Mouse (Mus musculus): ENCODE data around the gene Arpc2.

Arpc2 gene

GRCm38 (mm10) chr1:74239162-74239561 is 3.3 kb downstream of the Arpc2 start:
- no peak for DNase-seq (ENCODE audit: low read depth, low spot score)

- DNase-seq (ENCODE audit: low read depth, low spot score): no peak
These were observed 3.7 kb downstream of the Arpc2 start for GRCm38 (mm10) chr1:74239618-74240017.

- no peak for DNase-seq (ENCODE audit: low read depth, low spot score)
These were observed 4.4 kb downstream of the Arpc2 start for GRCm38 (mm10) chr1:74240311-74240710.

- no peak for DNase-seq (ENCODE audit: low read depth, low spot score)
These were observed 4.9 kb downstream of the Arpc2 start for GRCm38 (mm10) chr1:74240832-74241231.

GRCm38 (mm10) chr1:74245525-74245924 is 9.6 kb downstream of the Arpc2 start:
- DNase-seq (ENCODE audit: low read depth, low spot score): no peak

- DNase-seq (ENCODE audit: low read depth, low spot score): peak; percentile 51
These were observed 12.9 kb downstream of the Arpc2 start for GRCm38 (mm10) chr1:74248799-74249198.

- no peak for DNase-seq (ENCODE audit: low read depth, low spot score)
These were observed 13.6 kb downstream of the Arpc2 start for GRCm38 (mm10) chr1:74249331-74249980.

- DNase-seq (ENCODE audit: low read depth, low spot score): no peak
These were observed 14.2 kb downstream of the Arpc2 start for GRCm38 (mm10) chr1:74250096-74250495.

GRCm38 (mm10) chr1:74255704-74256345 is 19.9 kb downstream of the Arpc2 start:
- no peak for DNase-seq (ENCODE audit: low read depth, low spot score)

GRCm38 (mm10) chr1:74256782-74257181 is 20.9 kb downstream of the Arpc2 start:
- no peak for DNase-seq (ENCODE audit: low read depth, low spot score)

- no peak for DNase-seq (ENCODE audit: low read depth, low spot score)
These were observed 26.6 kb downstream of the Arpc2 start for GRCm38 (mm10) chr1:74262510-74262909.

- DNase-seq (ENCODE audit: low read depth, low spot score): no peak
These were observed 32.9 kb downstream of the Arpc2 start for GRCm38 (mm10) chr1:74268750-74269149.

- no peak for DNase-seq (ENCODE audit: low read depth, low spot score)
These were observed 35.8 kb downstream of the Arpc2 start for GRCm38 (mm10) chr1:74271659-74272058.

- no peak for DNase-seq (ENCODE audit: low read depth, low spot score)
These were observed 39.1 kb downstream of the Arpc2 start for GRCm38 (mm10) chr1:74275015-74275414.

- DNase-seq (ENCODE audit: low read depth, low spot score): no peak
These were observed 41.2 kb downstream of the Arpc2 start for GRCm38 (mm10) chr1:74277041-74277440.

- no peak for DNase-seq (ENCODE audit: low read depth, low spot score)
These were observed 42.1 kb downstream of the Arpc2 start for GRCm38 (mm10) chr1:74277883-74278537.

GRCm38 (mm10) chr1:74278538-74278937 is 42.7 kb downstream of the Arpc2 start, which contains the start of gene Gpbar1:
TSS of gene Gpbar1 (plus strand) at chr1:74278550.
- DNase-seq (ENCODE audit: low read depth, low spot score): no peak

- DNase-seq (ENCODE audit: low read depth, low spot score): no peak
These were observed 43.1 kb downstream of the Arpc2 start for GRCm38 (mm10) chr1:74278988-74279387.

- DNase-seq (ENCODE audit: low read depth, low spot score): no peak
These were observed 44.9 kb downstream of the Arpc2 start for GRCm38 (mm10) chr1:74280591-74281325.

- DNase-seq (ENCODE audit: low read depth, low spot score): no peak
These were observed 45.5 kb downstream of the Arpc2 start for GRCm38 (mm10) chr1:74281372-74281771.

GRCm38 (mm10) chr1:74281886-74282285 is 46.0 kb downstream of the Arpc2 start:
- no peak for DNase-seq (ENCODE audit: low read depth, low spot score)
